Mouse (Mus musculus) limb, embryonic 11.5 days (tissue): ENCODE measurements around the gene Slc29a2. TPM values are rescaled to one million over a fixed set of nuclear protein-coding genes. Genes with fewer than 3 reads are reported as not detected.

Source experiments
- ATAC-seq: fragments of 200-750 bp; cut with Nextera tagmentation; 2 replicates; pipeline ENCODE4 v1.8.0; 2017; ENCODE audit warnings: low read depth; ENCODE audit not compliant: insufficient number of reproducible peaks, low FRiP score, low TSS enrichment
- DNase-seq: peaks from one replicate; pipeline ENCODE4 v3.0.0-alpha.2; 2015; ENCODE audit warnings: low spot score
- H3K27ac ChIP-seq: fragments of 300-500 bp; sonication (generic); replicated peaks from 2 replicates; pipeline ENCODE4 v1.5.1; 2014; ENCODE audit warnings: low read depth, mild to moderate bottlenecking, low read length
- H3K27me3 ChIP-seq: fragments of 300-500 bp; sonication (generic); 2 replicates; pipeline ENCODE4 v1.6.1; 2014; ENCODE audit warnings: mild to moderate bottlenecking, low read length, mixed read lengths; ENCODE audit not compliant: control insufficient read depth, insufficient read depth
- H3K36me3 ChIP-seq: fragments of 300-500 bp; sonication (generic); 2 replicates; pipeline ENCODE4 v1.6.1; 2014; ENCODE audit warnings: mild to moderate bottlenecking, low read length, moderate library complexity, mixed read lengths; ENCODE audit not compliant: control insufficient read depth, insufficient read depth
- H3K4me1 ChIP-seq: fragments of 300-500 bp; sonication (generic); 2 replicates; pipeline ENCODE4 v1.6.1; 2014; ENCODE audit warnings: low read length, mixed read lengths; ENCODE audit not compliant: control insufficient read depth, insufficient read depth
- H3K4me2 ChIP-seq: fragments of 300-500 bp; sonication (generic); 2 replicates; pipeline ENCODE4 v1.6.1; 2014; ENCODE audit warnings: low read depth, mild to moderate bottlenecking, moderate library complexity; ENCODE audit not compliant: severe bottlenecking
- H3K4me3 ChIP-seq: fragments of 300-500 bp; sonication (generic); 2 replicates; pipeline ENCODE4 v1.5.1; 2014; ENCODE audit warnings: low read depth, low read length
- H3K9ac ChIP-seq: fragments of 300-500 bp; sonication (generic); 2 replicates; pipeline ENCODE4 v1.6.1; 2014; ENCODE audit warnings: mild to moderate bottlenecking, low read length
- H3K9me3 ChIP-seq: fragments of 300-500 bp; sonication (generic); 2 replicates; pipeline ENCODE4 v1.6.1; 2016; ENCODE audit warnings: low read length; ENCODE audit not compliant: control insufficient read depth
- WGBS: fragments of 180-500 bp; shearing (Covaris S2); extraction: QIAGEN DNeasy Blood & Tissue Kit; methylation state at CpG from one replicate; pipeline ENCODE4 v1.1.7; 2014; 5-methylcytosine and 5-hydroxymethylcytosine counted together
- polyA plus RNA-seq: library from polyadenylated mRNA; unstranded; fragments of >200 nt; fragmentation: Nextera tagmentation; extraction: Ambion mirVana; gene quantifications from 2 replicates; pipeline ENCODE4 v1.2.1, GENCODE M21; 2014

Slc29a2 gene
- polyA plus RNA-seq, 1 experiment from 2014 or later = 5.0 TPM

GRCm38 (mm10) chr19:5038709-5039156 is 15.1 kb downstream of the Slc29a2 start, which contains the start of the genes B4gat1 and AC124502.3:
B4gat1 (plus strand) TSS chr19:5038826.
AC124502.3 (plus strand) TSS chr19:5038891.
- peak within 1 kb of the TSS; percentile 87 for H3K9ac ChIP-seq
- no peaks in the 10 kb centered on the region for H3K9me3 ChIP-seq
- 0 out of 2 replicates have a peak within 1 kb of the TSS, but pooled peaks have one; percentile 60 for H3K27ac ChIP-seq
- no peaks in the 10 kb centered on the region for H3K36me3 ChIP-seq
- peaks cover 21% of the 10 kb centered on the region; the same call in 1 of the 2 replicates for H3K4me1 ChIP-seq
- under 1% methylated on average over 44 of the region's 44 CpGs for WGBS
- no peaks in the 10 kb centered on the region for H3K27me3 ChIP-seq
- peak within 1 kb of the TSS; percentile 99 for H3K4me2 ChIP-seq
- peak; percentile 82 for ATAC-seq
- H3K4me3 ChIP-seq = peak within 1 kb of the TSS; percentile 82
- DNase-seq = peak; percentile 93

GRCm38 (mm10) chr19:5039301-5040114 is 15.8 kb downstream of the Slc29a2 start:
- H3K4me1 ChIP-seq = peaks cover 21% of the 10 kb centered on the region; the same call in 1 of the 2 replicates
- H3K9me3 ChIP-seq = no peaks in the 10 kb centered on the region
- H3K27me3 ChIP-seq = no peaks in the 10 kb centered on the region
- no peaks in the 10 kb centered on the region for H3K36me3 ChIP-seq
- peak overlapping the region; percentile 82 for H3K4me3 ChIP-seq
- H3K9ac ChIP-seq = peak overlapping the region; percentile 87
- peak overlapping the region; percentile 99 for H3K4me2 ChIP-seq
- no peak overlapping the region for H3K27ac ChIP-seq
- ATAC-seq = 0 out of 2 replicates have a peak, but pooled peaks have one; percentile 12
- WGBS = 12% methylated on average over 41 of the region's 41 CpGs
- no peak for DNase-seq

- peak within 1 kb of the TSS; percentile 81 for H3K9ac ChIP-seq
- ATAC-seq = peak; percentile 44; the same call in 1 of the 2 replicates
- DNase-seq = peak; percentile 96
- peaks cover 21% of the 10 kb centered on the region; the same call in 1 of the 2 replicates for H3K4me1 ChIP-seq
- peak within 1 kb of the TSS; percentile 99 for H3K4me2 ChIP-seq
- H3K27ac ChIP-seq = no peak within 1 kb of the TSS; the same call in 1 of the 2 replicates
- H3K27me3 ChIP-seq = no peaks in the 10 kb centered on the region
- no peaks in the 10 kb centered on the region; the same call in 1 of the 2 replicates for H3K36me3 ChIP-seq
- no peaks in the 10 kb centered on the region for H3K9me3 ChIP-seq
- H3K4me3 ChIP-seq = peak within 1 kb of the TSS; percentile 91
- whole genome bisulfite sequencing = 7% methylated on average over 40 of the region's 40 CpGs
These were observed 17.3 kb downstream of the Slc29a2 start, which contains the start of gene Brms1 for GRCm38 (mm10) chr19:5040862-5041523. Brms1 (plus strand) TSS chr19:5041354.

GRCm38 (mm10) chr19:5041588-5041987 is 17.9 kb downstream of the Slc29a2 start:
- 3% methylated on average over 16 of the region's 16 CpGs for WGBS
- Histone ChIP-seq H3K4me2 (peak overlapping the region; percentile 99), H3K9me3 (no peaks in the 10 kb centered on the region), H3K27me3 (no peaks in the 10 kb centered on the region), H3K27ac (no peak overlapping the region), H3K4me1 (peaks cover 21% of the 10 kb centered on the region; the same call in 1 of the 2 replicates), H3K4me3 (peak overlapping the region; percentile 91), H3K36me3 (no peaks in the 10 kb centered on the region; the same call in 1 of the 2 replicates), H3K9ac (peak overlapping the region; percentile 81)
- peak; percentile 22; the same call in 1 of the 2 replicates for ATAC-seq
- DNase-seq = no peak

GRCm38 (mm10) chr19:5045531-5045930 is 21.9 kb downstream of the Slc29a2 start:
- ATAC-seq (no peak), DNase-seq (no peak)
- Histone ChIP-seq H3K9me3 (no peaks in the 10 kb centered on the region), H3K4me2 (no peak overlapping the region), H3K27me3 (peaks cover 2% of the 10 kb centered on the region; the same call in 1 of the 2 replicates), H3K4me1 (peaks cover 13% of the 10 kb centered on the region), H3K4me3 (no peak overlapping the region), H3K36me3 (peaks cover 8% of the 10 kb centered on the region), H3K27ac (no peak overlapping the region), H3K9ac (no peak overlapping the region)
- WGBS = 82% methylated on average over 4 of the region's 4 CpGs

GRCm38 (mm10) chr19:5048138-5049056 is 24.7 kb downstream of the Slc29a2 start:
- Histone ChIP-seq H3K4me3 (no peak overlapping the region), H3K36me3 (peaks cover 8% of the 10 kb centered on the region), H3K27me3 (peaks cover 28% of the 10 kb centered on the region), H3K27ac (no peak overlapping the region), H3K4me2 (no peak overlapping the region), H3K9me3 (no peaks in the 10 kb centered on the region), H3K4me1 (peaks cover 16% of the 10 kb centered on the region), H3K9ac (no peak overlapping the region)
- WGBS = 86% methylated on average over 14 of the region's 14 CpGs
- DNase-seq (no peak), ATAC-seq (no peak)

GRCm38 (mm10) chr19:5049325-5049724 is 25.7 kb downstream of the Slc29a2 start:
- Histone ChIP-seq H3K4me3 (no peak overlapping the region), H3K9ac (no peak overlapping the region), H3K27me3 (peaks cover 33% of the 10 kb centered on the region), H3K9me3 (no peaks in the 10 kb centered on the region), H3K27ac (no peak overlapping the region), H3K4me1 (peaks cover 16% of the 10 kb centered on the region), H3K36me3 (peaks cover 8% of the 10 kb centered on the region), H3K4me2 (no peak overlapping the region)
- 83% methylated on average over 6 of the region's 6 CpGs for WGBS
- no peak for ATAC-seq
- no peak for DNase-seq
